Mouse (Mus musculus) ES-Bruce4 (cell line): ENCODE results near the gene Ppl.

Experiments used
- CTCF ChIP-seq: IDR thresholded peaks from one replicate; pipeline ENCODE4 v1.8.1; 2011; ENCODE audit warnings: low read depth, low read length
- EP300 ChIP-seq: IDR thresholded peaks from 2 replicates; pipeline ENCODE4 v1.6.1; 2011; ENCODE audit warnings: low read depth, low read length; ENCODE audit not compliant: insufficient read depth

DNA sequence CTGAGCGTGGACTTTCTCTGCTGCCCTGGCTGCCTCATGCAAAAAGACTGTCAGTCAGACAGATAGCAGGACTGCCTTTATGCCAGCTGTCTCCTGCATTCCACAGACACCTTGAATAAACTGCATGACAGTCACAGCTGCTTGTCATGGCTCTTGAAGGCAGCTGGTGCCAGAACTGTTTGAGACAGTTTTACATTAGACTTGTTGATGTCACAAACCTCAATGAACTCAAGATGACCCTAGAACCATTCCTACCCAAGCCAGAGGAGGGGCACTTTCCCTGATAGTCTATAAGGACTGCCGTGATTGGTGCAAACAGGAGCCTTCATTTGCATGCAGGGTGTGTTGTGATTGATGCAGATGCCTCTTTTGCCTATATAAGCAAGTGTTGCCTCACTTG, 18.6 kb downstream of the Ppl start:
- TF ChIP-seq CTCF (no peak), EP300 (no peak)
